Mouse (Mus musculus): ENCODE measurements around the gene Arhgap17.

DNA sequence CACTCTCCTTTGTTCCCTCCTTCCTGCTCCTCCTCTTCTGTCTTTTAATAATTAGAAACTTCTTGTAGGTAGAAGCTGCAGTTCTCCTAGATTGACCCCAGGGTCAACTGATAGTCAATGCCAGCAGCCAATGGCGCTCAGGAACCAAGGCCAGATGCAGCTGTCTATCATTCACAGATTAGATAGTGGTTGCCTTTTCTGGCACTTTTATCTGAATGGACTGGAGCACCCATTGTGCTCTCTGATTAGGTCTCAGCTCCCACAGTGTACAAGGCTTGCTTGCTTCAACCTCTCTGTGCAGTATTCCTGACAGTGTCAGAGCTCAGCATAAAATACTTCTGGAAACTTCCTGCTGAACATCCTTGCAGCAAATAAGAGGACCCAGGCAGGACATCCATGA lies 124.9 kb downstream of the Arhgap17 start:
- no peak for TF ChIP-seq CTCF (IDR thresholded peaks at IDR 0.05; ENCODE audit: control insufficient read depth, insufficient read depth, insufficient replicate concordance, low read depth, low read length)
- no peak for TF ChIP-seq POLR2A (IDR thresholded peaks at IDR 0.05; ENCODE audit: control insufficient read depth, low read depth, low read length)
